Mouse (Mus musculus) heart, adult 11 months (tissue): ENCODE results near the gene Nckap5l.
"Not testable (repeated sequence)": the region's sequence is repeated elsewhere in the genome, so short reads cannot be mapped to it uniquely, and the experiment has no call there.

ENCODE experiments used
- DNase-seq: peaks from one replicate; pipeline ENCODE4 v3.0.0; 2022

The Nckap5l gene

GRCm38 (mm10) chr15:99469067-99469466, 11.5 kb upstream of the Nckap5l start:
- DNase-seq, result peak; percentile 97

GRCm38 (mm10) chr15:99463194-99463593, 5.6 kb upstream of the Nckap5l start:
- no peak for DNase-seq

DNA sequence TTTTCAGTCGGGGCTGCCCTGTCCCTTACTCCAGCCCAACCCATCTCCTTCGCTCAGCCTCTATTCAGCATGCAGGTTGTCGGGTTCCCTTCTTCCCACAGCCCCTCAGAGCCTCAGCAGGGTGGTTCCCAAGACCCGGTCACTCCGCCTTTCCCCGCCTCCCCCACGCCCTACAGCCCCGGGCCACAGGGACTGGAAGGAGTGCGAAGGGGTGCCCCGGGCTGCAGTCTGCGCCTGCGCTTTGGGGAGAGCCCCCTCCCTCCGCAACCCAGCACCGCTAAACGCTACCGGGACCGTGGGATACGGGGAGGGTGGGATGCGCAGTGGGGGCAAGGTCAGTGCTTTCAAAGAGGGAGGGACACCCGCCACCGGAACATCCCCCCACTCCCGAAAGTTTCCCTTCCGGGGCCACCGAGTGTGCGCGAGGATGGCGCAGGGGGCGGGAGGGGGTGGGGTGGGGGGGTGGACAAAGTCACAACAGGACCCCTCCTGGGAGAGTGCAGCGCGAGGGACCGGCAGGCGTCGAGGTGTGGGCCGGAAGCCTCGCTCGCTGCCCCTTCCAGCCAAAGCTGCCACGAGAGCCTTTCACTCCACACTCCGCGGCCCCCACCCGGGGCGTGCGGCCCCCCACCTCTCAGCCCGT, 464 bp downstream of the Nckap5l start:
- DNase-seq, result peak; percentile 99

DNA sequence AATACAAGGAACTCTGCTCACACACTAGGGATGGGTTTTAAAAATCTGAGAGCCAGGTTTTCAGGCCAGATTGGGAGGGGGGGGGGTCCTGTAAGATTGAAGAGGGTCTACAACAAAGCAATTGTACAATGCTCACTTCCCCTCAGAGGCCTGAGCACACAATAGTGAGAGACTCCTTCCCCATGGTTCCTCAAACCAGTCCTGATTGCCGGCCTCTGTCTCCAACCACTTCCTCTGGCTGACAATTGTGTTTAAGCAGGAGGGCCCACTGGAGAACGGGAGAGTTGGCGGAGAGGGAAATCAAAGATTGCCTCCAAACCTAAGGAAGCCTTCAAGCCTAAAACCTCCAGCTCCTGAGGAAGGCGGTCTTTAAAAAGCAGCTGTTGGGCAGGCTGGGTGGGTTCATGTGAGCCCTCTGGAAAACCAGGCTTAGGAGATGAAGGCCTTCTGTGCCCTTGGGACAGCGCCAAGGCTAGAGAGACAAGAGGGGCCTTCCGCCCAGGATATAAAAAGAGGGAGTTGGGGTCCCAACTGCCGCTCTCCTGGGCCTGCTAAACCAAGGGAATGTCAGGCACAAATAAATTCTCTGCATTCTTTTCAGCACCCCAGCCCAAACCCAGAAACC, 1.1 kb downstream of the Nckap5l start:
- peak; percentile 94 for DNase-seq

DNA sequence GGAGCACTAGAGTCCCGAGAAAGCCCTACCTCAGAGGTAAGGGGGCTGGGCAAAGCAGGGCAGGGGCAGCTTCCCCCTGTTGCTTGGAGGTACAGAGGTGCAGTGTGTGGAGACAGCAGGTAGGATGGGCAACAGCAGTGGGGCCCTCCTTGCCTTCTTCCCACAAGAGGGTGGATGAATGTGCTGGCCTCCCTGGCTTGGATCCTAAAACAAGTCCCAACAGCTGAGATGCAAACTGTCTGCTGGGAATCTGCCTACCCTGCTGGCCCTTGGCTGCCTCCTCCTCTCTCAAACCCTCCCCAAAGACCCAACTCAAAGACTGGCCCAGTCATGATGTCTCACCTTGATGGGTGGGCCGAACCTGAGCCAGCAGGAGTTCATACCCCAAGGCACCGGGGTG, 2.1 kb downstream of the Nckap5l start:
- DNase-seq, result peak; percentile 89

- no peak for DNase-seq
These were observed 2.8 kb downstream of the Nckap5l start for GRCm38 (mm10) chr15:99454585-99455279.

GRCm38 (mm10) chr15:99453153-99453900, 4.2 kb downstream of the Nckap5l start:
- DNase-seq, result peak; percentile 88

DNA sequence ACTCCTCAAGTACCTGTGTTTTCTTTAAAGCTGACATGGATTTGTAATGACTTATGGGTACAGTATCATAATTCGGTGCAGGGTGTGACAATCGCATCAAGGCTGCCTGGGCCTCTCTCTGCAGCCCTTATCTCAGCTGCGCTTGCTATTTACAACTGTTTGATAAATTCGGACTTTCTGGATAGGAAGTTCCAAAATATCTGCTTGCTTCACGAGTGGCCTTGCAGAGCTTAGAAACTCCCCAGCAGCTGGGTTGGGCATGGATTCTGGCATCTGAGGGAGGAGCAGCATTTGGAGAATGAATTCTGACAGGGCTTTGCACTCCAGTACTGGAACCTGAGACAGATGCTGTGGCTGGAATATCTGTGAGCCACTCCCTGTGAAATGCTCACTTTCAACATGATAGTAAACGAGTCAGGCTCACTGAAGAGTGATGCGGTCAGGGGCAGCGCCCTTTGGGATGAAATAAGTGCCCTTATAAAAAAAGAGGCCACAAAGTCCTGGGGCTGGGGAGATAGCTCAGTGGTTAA, 7.7 kb downstream of the Nckap5l start:
- DNase-seq, result peak; percentile 92

GRCm38 (mm10) chr15:99449131-99449750, 8.3 kb downstream of the Nckap5l start:
- DNase-seq, result peak; percentile 96

DNA sequence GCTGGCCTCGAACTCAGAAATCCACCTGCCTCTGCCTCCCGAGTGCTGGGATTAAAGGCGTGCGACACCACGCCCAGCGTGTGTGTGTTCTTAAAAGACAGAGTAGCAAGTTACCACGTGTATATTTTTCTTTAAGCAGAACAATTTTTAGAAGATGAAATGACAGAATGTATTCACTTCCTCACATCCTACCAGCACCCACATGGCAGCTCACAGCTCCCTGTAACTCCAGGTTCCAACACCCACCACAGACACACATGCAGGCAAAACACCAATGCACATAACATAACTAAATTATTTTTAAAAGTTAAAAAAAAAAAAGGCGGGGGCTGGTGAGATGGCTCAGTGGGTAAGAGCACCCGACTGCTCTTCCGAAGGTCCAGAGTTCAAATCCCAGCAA, 11.4 kb downstream of the Nckap5l start:
- DNase-seq, result not testable (repeated sequence)

- DNase-seq, result no peak
These were observed 12.0 kb downstream of the Nckap5l start for GRCm38 (mm10) chr15:99445567-99445966.

DNA sequence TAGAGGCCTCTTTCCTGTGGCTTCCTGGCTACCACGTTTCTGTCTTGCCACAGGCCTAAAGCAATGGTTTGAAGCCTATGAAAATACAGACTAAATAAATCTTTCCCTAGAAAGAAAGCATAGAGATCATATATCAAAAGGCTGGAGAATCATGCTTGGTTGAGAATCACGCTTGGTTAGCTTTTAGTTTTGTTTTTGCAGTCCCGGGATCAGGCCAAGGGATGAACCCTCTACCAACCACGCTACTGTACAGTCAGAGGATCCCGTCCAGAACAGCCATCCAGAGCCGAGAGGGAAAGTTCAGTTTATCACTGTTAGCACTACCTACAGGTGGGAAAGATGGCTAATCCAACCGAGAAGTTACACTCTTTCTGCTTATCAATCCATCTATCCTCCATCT, 15.2 kb downstream of the Nckap5l start:
- DNase-seq, result no peak

DNA sequence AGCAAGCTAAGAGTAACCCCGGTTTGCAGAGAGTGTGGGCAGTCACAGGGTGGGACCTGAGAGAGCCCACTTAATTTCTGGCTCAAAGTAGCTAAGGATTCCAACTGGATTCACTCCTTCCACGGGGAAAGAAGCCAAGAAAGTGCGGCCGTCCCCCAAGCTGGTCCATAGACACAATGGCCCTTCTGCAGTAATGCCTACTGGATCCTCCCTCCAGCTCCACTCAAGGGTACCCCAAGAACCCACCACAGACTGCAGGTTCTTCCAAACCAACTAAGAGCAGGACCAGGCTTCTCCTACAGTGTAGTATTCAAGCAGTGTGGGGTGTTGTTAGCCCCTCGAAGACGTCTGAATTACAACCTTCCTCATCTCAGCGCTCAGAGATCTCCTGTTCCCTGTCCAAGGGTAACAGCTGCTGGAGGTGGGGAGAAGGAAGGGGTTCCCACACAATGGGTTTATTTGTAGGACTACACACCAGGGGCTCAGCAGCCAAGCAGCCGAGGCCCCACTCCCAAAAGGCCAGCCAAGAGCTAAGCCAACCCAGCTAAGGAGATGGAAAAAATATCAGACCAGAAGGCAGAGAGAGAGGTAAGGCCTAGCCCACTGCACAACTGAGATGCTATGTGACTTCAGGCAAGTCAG, 16.6 kb downstream of the Nckap5l start:
- peak; percentile 92 for DNase-seq

GRCm38 (mm10) chr15:99440112-99440815, 17.3 kb downstream of the Nckap5l start:
- DNase-seq, result peak; percentile 95

DNA sequence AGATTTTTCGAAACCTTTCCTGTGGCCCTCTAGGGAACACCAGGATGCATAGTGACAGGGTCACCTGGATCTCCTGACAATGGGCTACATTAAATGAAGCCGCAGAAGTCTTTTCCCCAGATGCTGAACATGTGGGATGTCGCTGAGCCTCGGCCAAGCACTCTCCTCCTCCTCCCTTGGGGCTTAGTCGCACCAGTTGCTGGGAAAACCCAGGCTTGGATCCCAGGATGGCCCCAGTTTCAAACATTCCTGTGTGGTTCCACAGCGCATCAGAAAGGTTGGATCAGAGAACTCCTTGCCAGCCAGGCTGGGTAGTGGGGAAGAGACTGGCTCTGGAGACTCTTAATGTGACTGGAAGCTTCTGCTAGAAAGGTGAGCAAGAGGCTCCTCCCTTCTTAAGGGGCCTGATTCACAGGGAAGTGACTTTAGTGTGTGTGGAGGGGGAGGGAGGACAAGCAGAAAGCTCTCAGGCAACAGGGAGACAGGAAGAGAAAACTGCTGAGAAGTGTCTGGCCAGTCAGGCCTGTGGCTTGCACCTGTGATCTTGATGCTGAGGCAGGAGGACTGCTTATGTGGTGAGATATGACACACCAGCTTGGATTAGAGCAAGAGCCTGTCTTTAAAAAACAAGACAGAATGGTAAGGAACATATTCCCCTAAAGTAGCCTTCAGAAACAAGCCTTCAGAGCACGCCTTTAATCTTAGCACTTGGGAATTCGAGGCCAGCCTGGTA, 18.4 kb downstream of the Nckap5l start:
- DNase-seq, result peak; percentile 94

DNA sequence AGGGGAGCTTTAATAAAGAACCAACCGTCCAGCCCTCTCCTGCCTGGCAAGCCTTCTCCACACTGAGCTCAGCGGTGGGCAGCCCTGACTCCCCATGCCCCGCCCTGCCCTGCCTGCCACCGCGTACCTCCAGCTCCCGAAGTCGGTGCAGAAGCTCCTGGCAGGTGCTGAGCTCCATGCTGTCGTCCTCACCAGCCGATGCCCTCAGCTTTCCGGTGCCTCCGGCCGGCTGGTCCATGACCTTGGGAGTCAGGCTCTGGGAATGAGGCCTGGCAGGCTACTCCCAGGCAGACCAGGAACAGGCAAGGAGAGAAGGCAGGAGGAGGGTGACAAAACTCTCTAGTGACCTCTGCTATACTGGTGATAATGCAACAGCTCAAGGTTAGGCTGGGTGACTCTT, 23.6 kb downstream of the Nckap5l start:
- no peak for DNase-seq

GRCm38 (mm10) chr15:99433081-99433718, 24.3 kb downstream of the Nckap5l start:
- DNase-seq, result no peak

GRCm38 (mm10) chr15:99431967-99432366, 25.6 kb downstream of the Nckap5l start:
- peak; percentile 96 for DNase-seq

- peak; percentile 90 for DNase-seq
These were observed 26.0 kb downstream of the Nckap5l start for GRCm38 (mm10) chr15:99431504-99431903.

GRCm38 (mm10) chr15:99431063-99431462, 26.5 kb downstream of the Nckap5l start:
- peak; percentile 92 for DNase-seq
